In genomic region chr5:110270242-110270641, GRCm38 (mm10) we compare ENCODE assay signal across 11 mouse cellular contexts. TPM values are rescaled to one million over a fixed set of nuclear protein-coding genes. Genes with fewer than 3 reads are reported as not detected.
DNase-seq lines count a peak whose midpoint lies in the region; ATAC-seq and TF ChIP-seq lines count a peak whose summit lies in the region.
"Had no signal": no experiment of that assay in that cellular context is flagged by ENCODE, and none has a peak within 500 bp of the region (broad histone marks: within the 10 kb centered on the region; RNA-seq: fewer than 3 reads in every experiment).

No protein-coding gene starts in this region.

- no peaks in the 10 kb centered on the region for H3K9me3 ChIP-seq in kidney, embryonic 14.5 days (ENCODE audit: control insufficient read depth, low read length)
- H3K9me3 ChIP-seq in kidney, embryonic 16.5 days (ENCODE audit: low read length) = no peaks in the 10 kb centered on the region
- no peaks in the 10 kb centered on the region for H3K9me3 ChIP-seq in hindbrain, postnatal 0 days (ENCODE audit: low read length)
- H3K9me3 ChIP-seq: heart, embryonic 15.5 days; limb, embryonic 15.5 days; neural tube, embryonic 12.5 days had no signal

- H3K36me3 ChIP-seq in kidney, embryonic 14.5 days (ENCODE audit: control insufficient read depth, insufficient read depth, low read length) = peaks cover 22% of the 10 kb centered on the region
- peaks cover 18% of the 10 kb centered on the region for H3K36me3 ChIP-seq in kidney, embryonic 16.5 days (ENCODE audit: insufficient read depth, low read length)
- peaks cover 10% of the 10 kb centered on the region for H3K36me3 ChIP-seq in hindbrain, postnatal 0 days (ENCODE audit: insufficient read depth, low read length)

- H3K4me2 ChIP-seq in kidney, embryonic 14.5 days (replicated peaks; ENCODE audit: low read depth, low read length) = no peak overlapping the region
- H3K4me2 ChIP-seq in kidney, embryonic 16.5 days (replicated peaks; ENCODE audit: low read depth, low read length) = no peak overlapping the region
- H3K4me2 ChIP-seq in hindbrain, postnatal 0 days (ENCODE audit: low read depth, low read length) = peak overlapping the region; percentile 27; the same call in 1 of the 2 replicates

- H3K27ac ChIP-seq in kidney, embryonic 14.5 days (ENCODE audit: low read depth, low read length) = no peak overlapping the region
- no peak overlapping the region for H3K27ac ChIP-seq in kidney, embryonic 16.5 days (ENCODE audit: low read length)
- no peak overlapping the region for H3K27ac ChIP-seq in hindbrain, postnatal 0 days
- H3K27ac ChIP-seq: neural tube, embryonic 12.5 days had no signal

- H3K27me3 ChIP-seq in kidney, embryonic 14.5 days (ENCODE audit: control insufficient read depth, insufficient read depth, low read length) = no peaks in the 10 kb centered on the region
- H3K27me3 ChIP-seq in kidney, embryonic 16.5 days (ENCODE audit: insufficient read depth, low read length) = no peaks in the 10 kb centered on the region
- no peaks in the 10 kb centered on the region for H3K27me3 ChIP-seq in hindbrain, postnatal 0 days (ENCODE audit: insufficient read depth, low read length)
- H3K27me3 ChIP-seq: heart, embryonic 15.5 days; limb, embryonic 15.5 days; neural tube, embryonic 12.5 days had no signal

- peak; percentile 0 for DNase-seq in embryo, embryonic 11 days
- no peak for DNase-seq in embryo, embryonic 9.5 days (ENCODE audit: extremely low spot score)
- peak; percentile 65 for DNase-seq in adipocyte (ENCODE audit: low spot score)
- no peak for DNase-seq in hindbrain, postnatal 0 days (ENCODE audit: low spot score)
- no peak for DNase-seq in testis, postnatal 10 days (ENCODE audit: low spot score)
- no peak for DNase-seq in spleen, postnatal 4 days (ENCODE audit: low spot score in 2 of 2)

- peaks cover 5% of the 10 kb centered on the region for H3K4me1 ChIP-seq in kidney, embryonic 14.5 days (ENCODE audit: control insufficient read depth, insufficient read depth, low read length)
- H3K4me1 ChIP-seq in kidney, embryonic 16.5 days (ENCODE audit: insufficient read depth, low read length) = peaks cover 5% of the 10 kb centered on the region
- H3K4me1 ChIP-seq in hindbrain, postnatal 0 days (ENCODE audit: insufficient read depth, low read length) = peaks cover 4% of the 10 kb centered on the region; the same call in 1 of the 2 replicates

- peak; percentile 13; the same call in 1 of the 2 replicates for ATAC-seq in kidney, embryonic 14.5 days (ENCODE audit: low FRiP score, low TSS enrichment)
- ATAC-seq in kidney, embryonic 16.5 days (ENCODE audit: low FRiP score, low TSS enrichment) = no peak
- no peak for ATAC-seq in hindbrain, postnatal 0 days

- H3K4me3 ChIP-seq in kidney, embryonic 14.5 days (ENCODE audit: low read length) = no peak overlapping the region
- no peak overlapping the region for H3K4me3 ChIP-seq in kidney, embryonic 16.5 days (ENCODE audit: low read length)
- H3K4me3 ChIP-seq in hindbrain, postnatal 0 days (ENCODE audit: low read length) = no peak overlapping the region

- WGBS in kidney, embryonic 14.5 days = 93% methylated on average over 6 of the region's 6 CpGs
- WGBS in kidney, embryonic 16.5 days = 94% methylated on average over 6 of the region's 6 CpGs
- 91% methylated on average over 6 of the region's 6 CpGs for WGBS in hindbrain, postnatal 0 days

- H3K9ac ChIP-seq in kidney, embryonic 14.5 days (ENCODE audit: low read depth, low read length) = no peak overlapping the region
- no peak overlapping the region for H3K9ac ChIP-seq in kidney, embryonic 16.5 days (replicated peaks; ENCODE audit: low read length)
- no peak overlapping the region for H3K9ac ChIP-seq in hindbrain, postnatal 0 days (replicated peaks; ENCODE audit: low read length)

- TF ChIP-seq CTCF in hindbrain, postnatal 0 days (IDR thresholded peaks at IDR 0.05; ENCODE audit: low read depth) = no peak

RNA-seq across cellular contexts. Expression of gene Pgam5, which starts 0.5 kb away (rescaled TPM):
- polyA plus RNA-seq in kidney, embryonic 14.5 days (2014; fragmentation: Nextera tagmentation; extraction: Ambion mirVana) = 64.1 and 85.2 TPM in 2 replicates
- 68.5 and 74.5 TPM in 2 replicates for polyA plus RNA-seq in kidney, embryonic 16.5 days (2015; fragmentation: Nextera tagmentation; extraction: Ambion mirVana)
- 117 and 129 TPM in 2 replicates for total RNA-seq in hindbrain, postnatal 0 days (2014; rRNA removed)
- polyA plus RNA-seq in hindbrain, postnatal 0 days (2015; fragmentation: Nextera tagmentation; extraction: Ambion mirVana) = 95.4 and 106 TPM in 2 replicates

RNA-seq across cellular contexts. Expression of gene Pxmp2, which starts 15.7 kb away (rescaled TPM):
- polyA plus RNA-seq in kidney, embryonic 14.5 days (2014; fragmentation: Nextera tagmentation; extraction: Ambion mirVana) = 14.1 and 16.4 TPM in 2 replicates
- polyA plus RNA-seq in kidney, embryonic 16.5 days (2015; fragmentation: Nextera tagmentation; extraction: Ambion mirVana) = 25.1 and 27.3 TPM in 2 replicates
- 14.3 and 17.0 TPM in 2 replicates for total RNA-seq in hindbrain, postnatal 0 days (2014; rRNA removed)
- 19.5 and 20.8 TPM in 2 replicates for polyA plus RNA-seq in hindbrain, postnatal 0 days (2015; fragmentation: Nextera tagmentation; extraction: Ambion mirVana)

RNA-seq across cellular contexts. Expression of gene Pole, which starts 15.9 kb away (rescaled TPM):
- polyA plus RNA-seq in kidney, embryonic 14.5 days (2014; fragmentation: Nextera tagmentation; extraction: Ambion mirVana) = 35.1 and 40.0 TPM in 2 replicates
- polyA plus RNA-seq in kidney, embryonic 16.5 days (2015; fragmentation: Nextera tagmentation; extraction: Ambion mirVana) = 30.3 and 32.1 TPM in 2 replicates
- 15.8 and 17.1 TPM in 2 replicates for total RNA-seq in hindbrain, postnatal 0 days (2014; rRNA removed)
- polyA plus RNA-seq in hindbrain, postnatal 0 days (2015; fragmentation: Nextera tagmentation; extraction: Ambion mirVana) = 4.8 and 6.5 TPM in 2 replicates

RNA-seq across cellular contexts. Expression of gene Ankle2, which starts 39.4 kb away (rescaled TPM):
- polyA plus RNA-seq in kidney, embryonic 14.5 days (2014; fragmentation: Nextera tagmentation; extraction: Ambion mirVana) = 33.2 and 43.1 TPM in 2 replicates
- 24.3 and 25.5 TPM in 2 replicates for polyA plus RNA-seq in kidney, embryonic 16.5 days (2015; fragmentation: Nextera tagmentation; extraction: Ambion mirVana)
- total RNA-seq in hindbrain, postnatal 0 days (2014; rRNA removed) = 21.2 and 25.0 TPM in 2 replicates
- polyA plus RNA-seq in hindbrain, postnatal 0 days (2015; fragmentation: Nextera tagmentation; extraction: Ambion mirVana) = 19.6 and 20.5 TPM in 2 replicates

Comparison
In these comparisons a context has a peak if more than half of its experiments do, and no peak if none do; other contexts are left out.
1. DNase-seq: peak in embryo, embryonic 11 days (single experiment) and adipocyte (single experiment); none in embryo, embryonic 9.5 days (single experiment), hindbrain, postnatal 0 days (single experiment), testis, postnatal 10 days (single experiment) and spleen, postnatal 4 days (0 of 2).